Mouse (Mus musculus) lung, embryonic 16.5 days (tissue): ENCODE measurements at regions not wholly inside any gene's neighbourhood (a gene's known extent, or its start where the extent isn't known, plus 50 kb on each side); places are given as distances from the start of the nearest gene placed in this dataset.

Source experiments
- ATAC-seq: fragments of 200-750 bp; cut with Nextera tagmentation; 2 replicates; pipeline ENCODE4 v1.8.0; 2017; ENCODE audit warnings: low read depth, mild to moderate bottlenecking, moderate library complexity
- H3K27ac ChIP-seq: fragments of 300-500 bp; sonication (generic); 2 replicates; pipeline ENCODE4 v1.5.1; 2014; ENCODE audit warnings: mild to moderate bottlenecking, control low read depth, low read length
- H3K27me3 ChIP-seq: fragments of 300-500 bp; sonication (generic); 2 replicates; pipeline ENCODE4 v1.6.1; 2014; ENCODE audit warnings: low read depth, low read length, mixed read lengths; ENCODE audit not compliant: control insufficient read depth, insufficient read depth
- H3K36me3 ChIP-seq: fragments of 300-500 bp; sonication (generic); 2 replicates; pipeline ENCODE4 v1.6.1; 2014; ENCODE audit warnings: low read length; ENCODE audit not compliant: control insufficient read depth, insufficient read depth
- H3K4me1 ChIP-seq: fragments of 300-500 bp; sonication (generic); replicated peaks from 2 replicates; pipeline ENCODE4 v1.6.1; 2014; ENCODE audit warnings: low read length, mixed read lengths; ENCODE audit not compliant: control insufficient read depth, insufficient read depth
- H3K4me2 ChIP-seq: fragments of 300-500 bp; sonication (generic); 2 replicates; pipeline ENCODE4 v1.6.1; 2014; ENCODE audit warnings: low read depth, low read length, control low read depth
- H3K4me3 ChIP-seq: fragments of 300-500 bp; sonication (generic); 2 replicates; pipeline ENCODE4 v1.5.1; 2014; ENCODE audit warnings: mild to moderate bottlenecking, low read length, control low read depth
- H3K9ac ChIP-seq: fragments of 300-500 bp; sonication (generic); 2 replicates; pipeline ENCODE4 v1.6.1; 2014; ENCODE audit warnings: low read length, control low read depth
- H3K9me3 ChIP-seq: fragments of 300-500 bp; sonication (generic); 2 replicates; pipeline ENCODE4 v1.6.1; 2016; ENCODE audit warnings: low read length; ENCODE audit not compliant: control insufficient read depth
- WGBS: fragments of 180-500 bp; shearing (Covaris S2); extraction: QIAGEN DNeasy Blood & Tissue Kit; methylation state at CpG from one replicate; pipeline ENCODE4 v1.1.7; 2014; 5-methylcytosine and 5-hydroxymethylcytosine counted together

- Histone ChIP-seq H3K9ac (no peak overlapping the region), H3K4me1 (no peaks in the 10 kb centered on the region), H3K4me2 (no peak overlapping the region), H3K4me3 (no peak overlapping the region), H3K9me3 (no peaks in the 10 kb centered on the region), H3K27me3 (no peaks in the 10 kb centered on the region), H3K36me3 (no peaks in the 10 kb centered on the region), H3K27ac (no peak overlapping the region)
- WGBS: 78% methylated on average over 10 of the region's 10 CpGs
- ATAC-seq: no peak
Observed at GRCm38 (mm10) chr13:53885756-53886155, 169.7 kb downstream of the Drd1 start.

GRCm38 (mm10) chr13:53883206-53883605 is 172.3 kb downstream of the Drd1 start:
- WGBS: 80% methylated on average over 6 of the region's 6 CpGs
- Histone ChIP-seq H3K9me3 (no peaks in the 10 kb centered on the region), H3K4me2 (no peak overlapping the region), H3K9ac (no peak overlapping the region), H3K27me3 (no peaks in the 10 kb centered on the region), H3K4me1 (no peaks in the 10 kb centered on the region), H3K27ac (no peak overlapping the region), H3K36me3 (no peaks in the 10 kb centered on the region), H3K4me3 (no peak overlapping the region)
- no peak for ATAC-seq

GRCm38 (mm10) chr13:53880466-53881250 is 174.8 kb downstream of the Drd1 start:
- no peak overlapping the region for H3K9ac ChIP-seq
- WGBS: 70% methylated on average over 10 of the region's 10 CpGs

GRCm38 (mm10) chr13:53875546-53875945 is 180.0 kb downstream of the Drd1 start:
- Histone ChIP-seq H3K27me3 (no peaks in the 10 kb centered on the region), H3K4me3 (no peak overlapping the region), H3K4me2 (no peak overlapping the region), H3K36me3 (no peaks in the 10 kb centered on the region), H3K9me3 (no peaks in the 10 kb centered on the region), H3K27ac (no peak overlapping the region), H3K9ac (no peak overlapping the region), H3K4me1 (no peaks in the 10 kb centered on the region)
- 81% methylated on average over 4 of the region's 4 CpGs for WGBS
- no peak for ATAC-seq

More at GRCm38 (mm10) chr13:53880466-53881250, 174.8 kb downstream of the Drd1 start:
- Histone ChIP-seq H3K27ac (no peak overlapping the region), H3K4me1 (no peaks in the 10 kb centered on the region), H3K4me2 (no peak overlapping the region), H3K27me3 (no peaks in the 10 kb centered on the region), H3K4me3 (no peak overlapping the region), H3K9me3 (no peaks in the 10 kb centered on the region), H3K36me3 (no peaks in the 10 kb centered on the region)
- no peak for ATAC-seq

- 71% methylated on average over 5 of the region's 5 CpGs for WGBS
- Histone ChIP-seq H3K27ac (no peak overlapping the region), H3K4me3 (no peak overlapping the region), H3K27me3 (no peaks in the 10 kb centered on the region), H3K4me2 (no peak overlapping the region), H3K9ac (no peak overlapping the region), H3K36me3 (no peaks in the 10 kb centered on the region), H3K4me1 (no peaks in the 10 kb centered on the region), H3K9me3 (no peaks in the 10 kb centered on the region)
- ATAC-seq: no peak
Observed at GRCm38 (mm10) chr13:53865323-53865722, 190.2 kb downstream of the Drd1 start.

GRCm38 (mm10) chr13:53862336-53862735 is 193.2 kb downstream of the Drd1 start:
- H3K27ac ChIP-seq: no peak overlapping the region
- H3K27me3 ChIP-seq: no peaks in the 10 kb centered on the region
- no peak for ATAC-seq
- no peak overlapping the region for H3K4me2 ChIP-seq
- H3K9ac ChIP-seq: no peak overlapping the region
- no peaks in the 10 kb centered on the region for H3K36me3 ChIP-seq
- no peaks in the 10 kb centered on the region for H3K4me1 ChIP-seq
- WGBS: 41% methylated on average over 4 of the region's 4 CpGs
- H3K9me3 ChIP-seq: no peaks in the 10 kb centered on the region
- H3K4me3 ChIP-seq: no peak overlapping the region

- H3K4me1 ChIP-seq: no peaks in the 10 kb centered on the region
- no peak overlapping the region for H3K27ac ChIP-seq
- H3K27me3 ChIP-seq: no peaks in the 10 kb centered on the region
- no peak for ATAC-seq
- H3K4me2 ChIP-seq: no peak overlapping the region
- no peak overlapping the region for H3K9ac ChIP-seq
- H3K36me3 ChIP-seq: no peaks in the 10 kb centered on the region
- 57% methylated on average over 2 of the region's 2 CpGs for WGBS
- no peak overlapping the region for H3K4me3 ChIP-seq
- no peaks in the 10 kb centered on the region for H3K9me3 ChIP-seq
Observed at GRCm38 (mm10) chr13:53854196-53854595, 201.3 kb downstream of the Drd1 start.

GRCm38 (mm10) chr13:53850146-53850545 is 205.4 kb downstream of the Drd1 start:
- no peaks in the 10 kb centered on the region for H3K4me1 ChIP-seq
- no peaks in the 10 kb centered on the region for H3K36me3 ChIP-seq
- H3K9me3 ChIP-seq: no peaks in the 10 kb centered on the region
- 79% methylated on average over 9 of the region's 9 CpGs for WGBS
- no peak for ATAC-seq
- no peak overlapping the region for H3K9ac ChIP-seq
- H3K27ac ChIP-seq: no peak overlapping the region
- H3K4me2 ChIP-seq: no peak overlapping the region
- no peak overlapping the region for H3K4me3 ChIP-seq
- no peaks in the 10 kb centered on the region for H3K27me3 ChIP-seq

GRCm38 (mm10) chr13:53846221-53846620 is 209.3 kb downstream of the Drd1 start:
- Histone ChIP-seq H3K27ac (no peak overlapping the region), H3K4me2 (no peak overlapping the region), H3K4me3 (no peak overlapping the region), H3K9me3 (no peaks in the 10 kb centered on the region), H3K36me3 (no peaks in the 10 kb centered on the region), H3K4me1 (no peaks in the 10 kb centered on the region), H3K9ac (no peak overlapping the region), H3K27me3 (no peaks in the 10 kb centered on the region)
- ATAC-seq: no peak
- WGBS: 70% methylated on average over 5 of the region's 5 CpGs
